Mouse (Mus musculus) liver, postnatal 0 days (tissue): ENCODE results near the gene Pithd1. TPM values are rescaled to one million over a fixed set of nuclear protein-coding genes. Genes with fewer than 3 reads are reported as not detected.

Experiments
- ATAC-seq: fragments of 200-750 bp; cut with Nextera tagmentation; 2 replicates; pipeline ENCODE4 v1.8.0; 2017; ENCODE audit warnings: mild to moderate bottlenecking, moderate library complexity
- DNase-seq: peaks from one replicate; pipeline ENCODE4 v3.0.0-alpha.2; 2016
- H3K27ac ChIP-seq: fragments of 300-500 bp; sonication (generic); 2 replicates; pipeline ENCODE4 v1.5.1; 2014; ENCODE audit warnings: antibody characterized with exemption, moderate library complexity, mild to moderate bottlenecking, low read depth
- H3K27me3 ChIP-seq: fragments of 300-500 bp; sonication (generic); 2 replicates; pipeline ENCODE4 v1.6.1; 2014; ENCODE audit warnings: low read length, control low read depth, mixed read lengths; ENCODE audit not compliant: insufficient read depth
- H3K36me3 ChIP-seq: fragments of 300-500 bp; sonication (generic); replicated peaks from 2 replicates; pipeline ENCODE4 v1.6.1; 2014; ENCODE audit warnings: mild to moderate bottlenecking, control low read depth, low read length, moderate library complexity, mixed read lengths; ENCODE audit not compliant: insufficient read depth
- H3K4me1 ChIP-seq: fragments of 300-500 bp; sonication (generic); 2 replicates; pipeline ENCODE4 v1.6.1; 2014; ENCODE audit warnings: antibody characterized with exemption, mild to moderate bottlenecking, control low read depth; ENCODE audit not compliant: insufficient read depth
- H3K4me2 ChIP-seq: fragments of 300-500 bp; sonication (generic); 2 replicates; pipeline ENCODE4 v1.6.1; 2014; ENCODE audit warnings: low read depth, mild to moderate bottlenecking, low read length, moderate library complexity, mixed read lengths
- H3K4me3 ChIP-seq: fragments of 300-500 bp; sonication (generic); 2 replicates; pipeline ENCODE4 v1.5.1; 2014; ENCODE audit warnings: low read depth, low read length
- H3K9ac ChIP-seq: fragments of 300-500 bp; sonication (generic); replicated peaks from 2 replicates; pipeline ENCODE4 v1.6.1; 2014; ENCODE audit warnings: mild to moderate bottlenecking, moderate library complexity
- H3K9me3 ChIP-seq: fragments of 300-500 bp; sonication (generic); 2 replicates; pipeline ENCODE4 v1.6.1; 2016; ENCODE audit warnings: mild to moderate bottlenecking, control low read depth, low read length, mixed read lengths
- CTCF ChIP-seq: sonication (generic); IDR thresholded peaks from 2 replicates; pipeline ENCODE4 v1.5.1; 2016; ENCODE audit warnings: antibody characterized with exemption, low read depth
- EP300 ChIP-seq: IDR thresholded peaks from 2 replicates; pipeline ENCODE4 v1.6.1; 2016; ENCODE audit warnings: antibody characterized with exemption, low read depth, mild to moderate bottlenecking
- WGBS: fragments of 180-500 bp; shearing (Covaris S2); extraction: QIAGEN DNeasy Blood & Tissue Kit; methylation state at CpG from one replicate; pipeline ENCODE4 v1.1.7; 2014; ENCODE audit not compliant: insufficient replicate concordance; 5-methylcytosine and 5-hydroxymethylcytosine counted together
- polyA plus RNA-seq: library from polyadenylated mRNA; unstranded; fragments of >200 nt; fragmentation: Nextera tagmentation; extraction: Ambion mirVana; gene quantifications from 2 replicates; pipeline ENCODE4 v1.2.1, GENCODE M21; 2015

The Pithd1 gene
- polyA plus RNA-seq, 1 experiment from 2014 or later: 45.2 TPM

- ATAC-seq (peak; percentile 58), DNase-seq (peak; percentile 48)
- WGBS: 56% methylated on average over 6 of the region's 6 CpGs
- TF ChIP-seq CTCF (no peak), EP300 (no peak)
- Histone ChIP-seq H3K4me2 (peak overlapping the region; percentile 28; the same call in 1 of the 2 replicates), H3K27me3 (no peaks in the 10 kb centered on the region), H3K9ac (peak overlapping the region; percentile 24; the same call in 1 of the 2 replicates), H3K4me1 (peaks cover 23% of the 10 kb centered on the region), H3K27ac (peak overlapping the region; percentile 77), H3K36me3 (peaks cover 21% of the 10 kb centered on the region), H3K9me3 (no peaks in the 10 kb centered on the region; the same call in 1 of the 2 replicates), H3K4me3 (no peak overlapping the region)
These were observed 37.2 kb downstream of the Pithd1 start for GRCm38 (mm10) chr4:135949911-135950310.

GRCm38 (mm10) chr4:135949475-135949874 is 37.6 kb downstream of the Pithd1 start:
- H3K4me3 ChIP-seq: no peak overlapping the region
- H3K36me3 ChIP-seq: peaks cover 19% of the 10 kb centered on the region
- TF ChIP-seq EP300 (no peak), CTCF (no peak)
- peak overlapping the region; percentile 15; the same call in 1 of the 2 replicates for H3K4me2 ChIP-seq
- no peak for ATAC-seq
- peak overlapping the region; percentile 24; the same call in 1 of the 2 replicates for H3K9ac ChIP-seq
- no peaks in the 10 kb centered on the region for H3K27me3 ChIP-seq
- no peak for DNase-seq
- H3K4me1 ChIP-seq: peaks cover 23% of the 10 kb centered on the region
- no peaks in the 10 kb centered on the region; the same call in 1 of the 2 replicates for H3K9me3 ChIP-seq
- 78% methylated on average over 10 of the region's 10 CpGs for WGBS
- H3K27ac ChIP-seq: peak overlapping the region; percentile 77

GRCm38 (mm10) chr4:135948142-135948541 is 38.9 kb downstream of the Pithd1 start:
- no peaks in the 10 kb centered on the region for H3K27me3 ChIP-seq
- WGBS: 68% methylated on average over 8 of the region's 8 CpGs
- H3K9ac ChIP-seq: 0 out of 2 replicates have a peak overlapping the region, but pooled peaks have one; percentile 19

GRCm38 (mm10) chr4:135946659-135947301 is 40.3 kb downstream of the Pithd1 start:
- Histone ChIP-seq H3K9ac (peak overlapping the region; percentile 93), H3K27ac (peak overlapping the region; percentile 89), H3K4me1 (peaks cover 26% of the 10 kb centered on the region), H3K4me3 (peak overlapping the region; percentile 86), H3K9me3 (no peaks in the 10 kb centered on the region), H3K36me3 (peaks cover 7% of the 10 kb centered on the region), H3K27me3 (no peaks in the 10 kb centered on the region), H3K4me2 (peak overlapping the region; percentile 81)
- DNase-seq (peak; percentile 52), ATAC-seq (peak; percentile 16)
- under 1% methylated on average over 28 of the region's 28 CpGs for WGBS
- TF ChIP-seq EP300 (no peak), CTCF (no peak)

More at GRCm38 (mm10) chr4:135948142-135948541, 38.9 kb downstream of the Pithd1 start:
- peak overlapping the region; percentile 11; the same call in 1 of the 2 replicates for H3K4me3 ChIP-seq
- peak overlapping the region; percentile 81 for H3K4me2 ChIP-seq
- DNase-seq (peak; percentile 33), ATAC-seq (peak; percentile 8; the same call in 1 of the 2 replicates)
- no peak for TF ChIP-seq EP300
- TF ChIP-seq CTCF: no peak
- H3K4me1 ChIP-seq: peaks cover 23% of the 10 kb centered on the region
- H3K36me3 ChIP-seq: peaks cover 15% of the 10 kb centered on the region
- peak overlapping the region; percentile 77 for H3K27ac ChIP-seq
- no peaks in the 10 kb centered on the region; the same call in 1 of the 2 replicates for H3K9me3 ChIP-seq

DNA sequence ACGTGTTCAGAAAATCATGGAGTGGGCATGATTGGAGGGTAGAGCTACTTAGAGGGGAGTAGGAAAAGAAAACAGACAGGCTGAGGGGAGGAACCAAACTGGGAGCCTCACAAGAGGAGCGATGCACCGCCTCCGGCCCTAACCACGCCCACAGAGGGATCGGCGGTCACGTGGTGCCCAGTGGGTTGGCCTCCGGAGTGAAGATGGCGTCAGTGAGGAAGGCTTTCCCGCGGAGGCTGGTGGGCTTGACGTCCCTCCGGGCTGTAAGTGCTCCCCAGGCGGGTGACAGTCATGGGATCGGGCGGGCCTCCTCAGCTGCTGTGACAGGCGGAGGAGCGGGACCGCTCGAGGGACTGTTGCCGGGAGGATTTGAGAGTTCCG is 40.8 kb downstream of the Pithd1 start, which contains the start of gene Hmgcl:
Gene Hmgcl, plus strand, starts transcription at position 171 of the 381 bp plus-strand sequence.
- Histone ChIP-seq H3K36me3 (peaks cover 2% of the 10 kb centered on the region; the same call in 1 of the 2 replicates), H3K27ac (peak within 1 kb of the TSS; percentile 89), H3K4me1 (peaks cover 26% of the 10 kb centered on the region), H3K9me3 (no peaks in the 10 kb centered on the region), H3K4me2 (peak within 1 kb of the TSS; percentile 81), H3K9ac (peak within 1 kb of the TSS; percentile 93), H3K4me3 (peak within 1 kb of the TSS; percentile 86), H3K27me3 (no peaks in the 10 kb centered on the region)
- no peak for TF ChIP-seq EP300
- TF ChIP-seq CTCF: no peak
- ATAC-seq: peak; percentile 78
- peak; percentile 97 for DNase-seq
- WGBS: 0% methylated on average over 23 of the region's 23 CpGs

DNA sequence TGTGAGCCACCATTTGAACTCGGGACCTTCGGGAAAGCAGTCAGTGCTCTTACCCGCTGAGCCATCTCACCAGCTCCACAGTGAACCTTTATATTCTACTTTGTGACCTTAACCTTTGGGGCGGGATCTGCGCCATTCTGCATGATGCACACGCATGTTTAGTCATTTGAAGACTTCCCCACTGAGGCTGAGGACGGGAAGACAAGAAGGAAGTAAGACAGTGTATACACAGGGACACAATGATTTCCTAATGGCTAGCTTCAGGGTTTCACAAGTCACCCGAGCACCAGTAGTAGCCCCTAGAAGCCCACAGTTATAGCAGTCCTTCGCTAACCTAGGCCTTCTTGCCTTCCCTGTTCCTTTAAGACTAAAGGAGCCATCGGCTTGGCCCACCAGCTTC is 41.4 kb downstream of the Pithd1 start:
- no peak for DNase-seq
- H3K4me3 ChIP-seq: peak overlapping the region; percentile 86
- WGBS: 61% methylated on average over 10 of the region's 10 CpGs

More for the DNA sequence above, 41.4 kb downstream of the Pithd1 start:
- Histone ChIP-seq H3K4me2 (peak overlapping the region; percentile 81), H3K9me3 (no peaks in the 10 kb centered on the region), H3K4me1 (peaks cover 26% of the 10 kb centered on the region), H3K36me3 (no peaks in the 10 kb centered on the region; the same call in 1 of the 2 replicates), H3K27ac (peak overlapping the region; percentile 89), H3K27me3 (no peaks in the 10 kb centered on the region), H3K9ac (peak overlapping the region; percentile 93)
- TF ChIP-seq CTCF: no peak
- TF ChIP-seq EP300: no peak
- peak; percentile 30 for ATAC-seq
